Comparison of ENCODE assay signal across 8 mouse cellular contexts in the genomic region with DNA sequence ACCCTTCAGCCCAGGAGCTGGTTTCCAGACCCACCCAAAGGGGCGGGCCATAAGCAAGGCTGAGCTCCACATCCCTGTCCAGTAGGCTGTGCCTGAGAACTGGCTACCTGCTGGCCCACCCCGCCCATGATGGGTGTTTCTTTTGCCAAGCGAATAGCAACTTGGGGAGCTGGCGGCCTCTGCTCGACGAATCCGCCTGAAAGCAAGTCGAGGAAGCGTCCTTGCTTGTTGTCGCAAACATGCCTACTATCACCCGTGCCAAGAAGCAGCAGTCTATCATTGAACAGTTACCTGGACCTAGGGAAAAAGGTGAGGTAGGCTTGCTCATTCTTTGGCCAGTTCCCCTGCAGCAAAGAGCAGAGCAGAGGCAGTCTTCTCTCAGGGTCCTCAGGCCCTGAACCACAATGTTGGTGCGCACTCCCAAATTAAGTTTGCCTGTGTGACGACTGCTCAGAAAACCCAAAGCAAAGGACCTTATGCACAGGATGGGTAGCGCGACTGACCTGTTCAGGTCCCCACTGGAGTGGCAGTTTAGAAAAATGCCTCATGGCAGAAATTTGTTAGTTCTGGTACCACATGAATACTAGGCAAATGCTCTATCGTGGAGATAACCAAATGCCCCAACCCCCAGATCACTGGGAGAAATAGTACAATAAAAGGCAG. TPM values are rescaled to one million over a fixed set of nuclear protein-coding genes. Genes with fewer than 3 reads are reported as not detected.
A peak's percentile ranks its signal among the peaks of the same experiment; 100 is the strongest.
DNase-seq lines count a peak whose midpoint lies in the region; ATAC-seq and TF ChIP-seq lines count a peak whose summit lies in the region.

A gene (plus strand): TSS at position 181 of the 663 bp plus-strand sequence.
A gene (minus strand): TSS at position 606 of the 663 bp plus-strand sequence.

- WGBS in forebrain, embryonic 14.5 days, result 35% methylated on average over 16 of the region's 16 CpGs
- WGBS in lung, embryonic 14.5 days, result 6% methylated on average over 16 of the region's 16 CpGs
- 21% methylated on average over 16 of the region's 16 CpGs for WGBS in neural tube, embryonic 15.5 days
- WGBS in thymus, adult 2 months, result 1% methylated on average over 16 of the region's 16 CpGs

- H3K27me3 ChIP-seq in G1E (ENCODE audit: insufficient read depth, low read length), result no peaks in the 10 kb centered on the region
- no peaks in the 10 kb centered on the region for H3K27me3 ChIP-seq in forebrain, embryonic 14.5 days (replicated peaks; ENCODE audit: control insufficient read depth, insufficient read depth, low read length)
- no peaks in the 10 kb centered on the region for H3K27me3 ChIP-seq in lung, embryonic 14.5 days (ENCODE audit: insufficient read depth, low read length)
- H3K27me3 ChIP-seq in neural tube, embryonic 15.5 days (replicated peaks), result no peaks in the 10 kb centered on the region
- H3K27me3 ChIP-seq in thymus, adult 2 months (ENCODE audit: control insufficient read depth, insufficient read depth, low read length), result no peaks in the 10 kb centered on the region

- H3K36me3 ChIP-seq in G1E (replicated peaks), result peaks cover 23% of the 10 kb centered on the region
- H3K36me3 ChIP-seq in forebrain, embryonic 14.5 days (ENCODE audit: control insufficient read depth, insufficient read depth, low read length), result no peaks in the 10 kb centered on the region
- H3K36me3 ChIP-seq in lung, embryonic 14.5 days (ENCODE audit: insufficient read depth), result peaks cover 4% of the 10 kb centered on the region; the same call in 1 of the 2 replicates
- no peaks in the 10 kb centered on the region for H3K36me3 ChIP-seq in neural tube, embryonic 15.5 days
- H3K36me3 ChIP-seq in thymus, adult 2 months (ENCODE audit: control insufficient read depth, insufficient read depth, low read length), result no peaks in the 10 kb centered on the region

- H3K27ac ChIP-seq in forebrain, embryonic 14.5 days (ENCODE audit: low read depth, low read length), result peak within 1 kb of the TSS; percentile 83
- H3K27ac ChIP-seq in lung, embryonic 14.5 days (ENCODE audit: low read depth), result peak within 1 kb of the TSS; percentile 89
- peak within 1 kb of the TSS; percentile 85 for H3K27ac ChIP-seq in neural tube, embryonic 15.5 days (replicated peaks)
- peak within 1 kb of the TSS; percentile 93 for H3K27ac ChIP-seq in thymus, adult 2 months (ENCODE audit: control insufficient read depth, insufficient read depth, low read length)

- no peak for TF ChIP-seq POLR2A in thymus, adult 2 months (IDR thresholded peaks at IDR 0.05; ENCODE audit: control insufficient read depth, extremely low read depth, insufficient read depth, low read length, poor library complexity)

- intact Hi-C loops in heart, postnatal 10 days (cut with DNase I), result loop anchor here (2.0 kb wide), 1 partner anchor 33 kb away; a partner anchor contains a TSS

- peak within 1 kb of the TSS; percentile 70 for H3K4me2 ChIP-seq in forebrain, embryonic 14.5 days (ENCODE audit: low read length)
- H3K4me2 ChIP-seq in lung, embryonic 14.5 days, result peak within 1 kb of the TSS; percentile 77
- peak within 1 kb of the TSS; percentile 67 for H3K4me2 ChIP-seq in neural tube, embryonic 15.5 days

- no peak for TF ChIP-seq CTCF in G1E (IDR thresholded peaks at IDR 0.05; ENCODE audit: low read depth, low read length)
- TF ChIP-seq CTCF in lung, embryonic 14.5 days (IDR thresholded peaks at IDR 0.05; ENCODE audit: low read depth), result no peak; the same call in 1 of the 2 replicates
- no peak for TF ChIP-seq CTCF in thymus, adult 2 months (IDR thresholded peaks at IDR 0.05; ENCODE audit: borderline replicate concordance, control insufficient read depth, extremely low read depth, insufficient read depth, low read length, poor library complexity)

- H3K4me3 ChIP-seq in G1E (ENCODE audit: low read depth, low read length), result peak within 1 kb of the TSS; percentile 76
- H3K4me3 ChIP-seq in forebrain, embryonic 14.5 days (ENCODE audit: low read depth, low read length), result peak within 1 kb of the TSS; percentile 49
- peak within 1 kb of the TSS; percentile 55 for H3K4me3 ChIP-seq in lung, embryonic 14.5 days (ENCODE audit: low read depth, low read length)
- peak within 1 kb of the TSS; percentile 60 for H3K4me3 ChIP-seq in neural tube, embryonic 15.5 days (replicated peaks)
- peak within 1 kb of the TSS; percentile 97 for H3K4me3 ChIP-seq in thymus, adult 2 months (ENCODE audit: control insufficient read depth, insufficient read depth, low read length)

- peak; percentile 95 for ATAC-seq in G1E (ENCODE audit: extremely low read depth, insufficient number of reproducible peaks, low FRiP score, poor library complexity, severe bottlenecking)
- ATAC-seq in forebrain, embryonic 14.5 days, result peak; percentile 53
- peak; percentile 95 for ATAC-seq in lung, embryonic 14.5 days (ENCODE audit: insufficient read depth)
- peak; percentile 65 for ATAC-seq in neural tube, embryonic 15.5 days (ENCODE audit: low FRiP score)

- peak; percentile 32 for DNase-seq in G1E (ENCODE audit: low spot score)
- DNase-seq in cerebellum, adult 11 months, result peak; percentile 63
- peak; percentile 50 for DNase-seq in forebrain, embryonic 14.5 days (ENCODE audit: low spot score)
- peak; percentile 80 to 84 for DNase-seq in heart, postnatal 10 days
- DNase-seq in kidney, postnatal 36 days, result peak; percentile 90 to 95
- peak; percentile 85 for DNase-seq in lung, embryonic 14.5 days
- DNase-seq in thymus, adult 2 months, result peak; percentile 43

- H3K4me1 ChIP-seq in G1E (ENCODE audit: insufficient read depth, low read depth, low read length), result peaks cover 24% of the 10 kb centered on the region
- peaks cover 4% of the 10 kb centered on the region; the same call in 1 of the 2 replicates for H3K4me1 ChIP-seq in forebrain, embryonic 14.5 days (ENCODE audit: control insufficient read depth, insufficient read depth, low read length)
- no peaks in the 10 kb centered on the region for H3K4me1 ChIP-seq in lung, embryonic 14.5 days (ENCODE audit: insufficient read depth)
- H3K4me1 ChIP-seq in neural tube, embryonic 15.5 days, result peaks cover 19% of the 10 kb centered on the region
- peaks cover 10% of the 10 kb centered on the region for H3K4me1 ChIP-seq in thymus, adult 2 months (replicated peaks; ENCODE audit: control insufficient read depth, insufficient read depth, low read length)

- no peaks in the 10 kb centered on the region for H3K9me3 ChIP-seq in G1E (replicated peaks)
- no peaks in the 10 kb centered on the region for H3K9me3 ChIP-seq in forebrain, embryonic 14.5 days (replicated peaks; ENCODE audit: control insufficient read depth, low read length)
- no peaks in the 10 kb centered on the region for H3K9me3 ChIP-seq in lung, embryonic 14.5 days (ENCODE audit: low read depth, low read length)
- H3K9me3 ChIP-seq in neural tube, embryonic 15.5 days (replicated peaks), result no peaks in the 10 kb centered on the region

- peak within 1 kb of the TSS; percentile 75 for H3K9ac ChIP-seq in forebrain, embryonic 14.5 days (ENCODE audit: low read length)
- peak within 1 kb of the TSS; percentile 65 for H3K9ac ChIP-seq in lung, embryonic 14.5 days
- peak within 1 kb of the TSS; percentile 60 for H3K9ac ChIP-seq in neural tube, embryonic 15.5 days (replicated peaks)

RNA-seq across cellular contexts. Expression of the first gene that starts in this region (rescaled TPM):
- 65.1 and 74.6 TPM in 2 replicates for total RNA-seq in G1E (2014; fragmentation: Nextera tagmentation)
- total RNA-seq in G1E (2017), result 31.4 and 43.4 TPM in 2 replicates
- 27.9 and 29.8 TPM in 2 replicates for polyA plus RNA-seq in G1E (2012)
- 60.2 and 65.0 TPM in 2 replicates for polyA plus RNA-seq in forebrain, embryonic 14.5 days (2014; fragmentation: Nextera tagmentation; extraction: Ambion mirVana)
- 10 to 100 TPM; 40.4 to 44.1 TPM for total RNA-seq in heart, postnatal 10 days (2021)
- polyA plus RNA-seq in lung, embryonic 14.5 days (2014; fragmentation: Nextera tagmentation; extraction: Ambion mirVana), result 54.1 and 54.3 TPM in 2 replicates
- polyA plus RNA-seq in neural tube, embryonic 15.5 days (2015; fragmentation: Nextera tagmentation; extraction: Ambion mirVana), result 84.0 and 87.7 TPM in 2 replicates
- 94.6 and 111 TPM in 2 replicates for polyA plus RNA-seq in thymus, adult 2 months (2012; rRNA removed)

RNA-seq across cellular contexts. Expression of the second gene that starts in this region (rescaled TPM):
- 25.0 and 25.1 TPM in 2 replicates for total RNA-seq in G1E (2014; fragmentation: Nextera tagmentation)
- 45.4 and 48.7 TPM in 2 replicates for total RNA-seq in G1E (2017)
- polyA plus RNA-seq in G1E (2012), result 0.23 and 0.34 TPM in 2 replicates
- polyA plus RNA-seq in forebrain, embryonic 14.5 days (2014; fragmentation: Nextera tagmentation; extraction: Ambion mirVana), result 2.9 and 3.1 TPM in 2 replicates
- total RNA-seq in heart, postnatal 10 days (2021), result 10 to 100 TPM; 14.7 to 17.7 TPM
- polyA plus RNA-seq in lung, embryonic 14.5 days (2014; fragmentation: Nextera tagmentation; extraction: Ambion mirVana), result 10.3 and 11.0 TPM in 2 replicates
- 5.1 and 7.8 TPM in 2 replicates for polyA plus RNA-seq in neural tube, embryonic 15.5 days (2015; fragmentation: Nextera tagmentation; extraction: Ambion mirVana)
- polyA plus RNA-seq in thymus, adult 2 months (2012; rRNA removed), result 10.3 and 15.0 TPM in 2 replicates

Comparison
In these comparisons a context has a peak if more than half of its experiments do, and no peak if none do; other contexts are left out.
1. Peak in every context shown above with its lines: DNase-seq, ATAC-seq, H3K4me3 ChIP-seq and H3K27ac ChIP-seq.
2. DNase-seq: peak in every context shown above with its lines; median percentile 92 in kidney, postnatal 36 days; 85 in lung, embryonic 14.5 days; 82 in heart, postnatal 10 days; 63 in cerebellum, adult 11 months; 50 in forebrain, embryonic 14.5 days; 43 in thymus, adult 2 months; 32 in G1E.